Mouse (Mus musculus): ENCODE measurements around the gene Neu2.

DNA sequence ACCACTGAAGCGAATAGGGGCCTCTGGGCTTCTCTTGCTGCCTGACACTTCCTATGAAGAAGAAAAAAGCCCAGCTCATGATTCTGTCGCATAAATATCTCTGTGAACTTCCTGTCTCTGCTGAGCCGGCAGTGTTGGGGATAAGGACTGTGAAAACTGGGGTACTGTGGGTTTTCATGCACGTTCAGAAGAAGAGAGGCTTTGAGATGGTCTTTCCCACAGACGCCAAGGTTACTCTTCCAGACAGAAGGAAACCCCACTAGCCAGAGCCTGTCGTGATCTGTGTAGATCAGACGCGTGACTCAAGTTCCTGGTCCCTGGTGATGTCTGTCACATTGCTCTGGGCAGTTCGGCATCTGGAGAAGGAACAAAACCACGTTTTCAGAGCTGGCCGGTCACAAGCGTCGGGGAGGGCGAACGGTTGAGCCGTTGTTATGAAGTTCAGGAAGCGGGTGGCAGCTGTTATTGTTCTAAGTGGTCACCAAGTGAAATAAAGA lies 130.5 kb downstream of the Neu2 start:
- TF ChIP-seq FLI1 (IDR thresholded peaks at IDR 0.05; ENCODE audit: low read length), result peak; percentile 33; the same call in 1 of the 2 replicates
- no peak for TF ChIP-seq GATA1 (IDR thresholded peaks at IDR 0.05; ENCODE audit: borderline replicate concordance, low read length)
